Mouse (Mus musculus) left cerebral cortex, adult 2 months (tissue): Measurements from ENCODE around the gene Irak2. TPM values are rescaled to one million over a fixed set of nuclear protein-coding genes. Genes with fewer than 3 reads are reported as not detected.

Source experiments
- DNase-seq, 2 experiments: peaks; one replicate each; pipeline ENCODE4 v3.0.0; 2021 to 2022; ENCODE audit warnings: low spot score in 2 of 2, mixed read lengths in 1 of 2; ENCODE audit errors: extremely low spot score in 1 of 2
- H3K27ac ChIP-seq: fragments of 200-600 bp; 2 replicates; pipeline ENCODE4 v1.8.1; 2022
- H3K4me3 ChIP-seq: fragments of 200-600 bp; 2 replicates; pipeline ENCODE4 v1.8.1; 2022
- CTCF ChIP-seq: fragments of 200-600 bp; IDR thresholded peaks from 2 replicates; pipeline ENCODE4 v1.8.1; 2022; ENCODE audit warnings: antibody characterized with exemption, mild to moderate bottlenecking, moderate library complexity
- intact Hi-C: fragments of 180-260 bp; cut with DNase I; formaldehyde crosslinking; loops from one replicate; pipeline ENCODE4 v1.15.1; 2025
- total RNA-seq, 2 experiments: library from RNA; stranded (reverse); gene quantifications; 2 replicates each; pipeline ENCODE4 v1.2.3; 2021

Gene Irak2
- total RNA-seq, 2 experiments from 2014 or later, result 21.6 to 25.6 TPM

DNA sequence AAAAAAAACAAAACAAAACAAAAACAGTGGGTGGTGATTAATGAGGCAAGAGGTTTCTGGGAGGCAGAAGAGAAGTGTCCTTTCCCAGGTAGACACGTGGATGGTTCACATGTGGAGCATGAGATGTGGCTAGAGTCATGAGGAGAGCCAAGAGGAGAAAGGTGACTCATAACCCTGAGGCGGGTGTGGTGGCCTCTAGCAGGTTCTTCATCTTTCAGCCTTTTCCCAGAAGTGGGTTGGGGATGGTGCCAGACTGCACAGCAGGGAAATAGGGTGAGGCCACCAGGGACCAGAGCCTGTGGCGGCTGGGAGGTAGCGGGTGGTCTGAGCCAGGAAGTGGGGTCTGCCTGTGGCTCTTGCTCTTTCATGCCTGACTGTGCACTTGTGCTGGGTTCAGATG is 37.0 kb downstream of the Irak2 start:
- TF ChIP-seq CTCF, result no peak
- Histone ChIP-seq H3K27ac (no peak overlapping the region), H3K4me3 (no peak overlapping the region)
- intact Hi-C loops, result no loop called here
- DNase-seq, result no peak

DNA sequence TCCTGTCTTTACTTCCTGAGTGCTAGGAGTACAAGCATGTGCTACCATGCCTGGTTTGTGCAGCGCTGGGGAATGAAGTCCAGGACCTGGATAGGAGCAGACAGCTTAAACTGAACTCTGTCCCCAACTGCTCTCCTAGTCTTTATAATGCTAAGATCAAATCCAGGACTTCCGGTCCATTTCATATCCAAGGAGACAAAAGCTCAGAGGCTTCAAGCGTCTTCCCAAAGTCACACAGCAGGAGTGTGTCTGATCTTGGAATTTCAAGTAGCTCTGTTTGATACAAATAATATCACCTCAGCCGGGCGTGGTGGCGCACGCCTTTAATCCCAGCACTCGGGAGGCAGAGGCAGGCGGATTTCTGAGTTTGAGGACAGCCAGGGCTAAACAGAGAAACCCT is 37.7 kb downstream of the Irak2 start:
- intact Hi-C loops, result no loop called here
- no peak overlapping the region for H3K27ac ChIP-seq
- DNase-seq, result no peak
- H3K4me3 ChIP-seq, result no peak overlapping the region
- TF ChIP-seq CTCF, result no peak

DNA sequence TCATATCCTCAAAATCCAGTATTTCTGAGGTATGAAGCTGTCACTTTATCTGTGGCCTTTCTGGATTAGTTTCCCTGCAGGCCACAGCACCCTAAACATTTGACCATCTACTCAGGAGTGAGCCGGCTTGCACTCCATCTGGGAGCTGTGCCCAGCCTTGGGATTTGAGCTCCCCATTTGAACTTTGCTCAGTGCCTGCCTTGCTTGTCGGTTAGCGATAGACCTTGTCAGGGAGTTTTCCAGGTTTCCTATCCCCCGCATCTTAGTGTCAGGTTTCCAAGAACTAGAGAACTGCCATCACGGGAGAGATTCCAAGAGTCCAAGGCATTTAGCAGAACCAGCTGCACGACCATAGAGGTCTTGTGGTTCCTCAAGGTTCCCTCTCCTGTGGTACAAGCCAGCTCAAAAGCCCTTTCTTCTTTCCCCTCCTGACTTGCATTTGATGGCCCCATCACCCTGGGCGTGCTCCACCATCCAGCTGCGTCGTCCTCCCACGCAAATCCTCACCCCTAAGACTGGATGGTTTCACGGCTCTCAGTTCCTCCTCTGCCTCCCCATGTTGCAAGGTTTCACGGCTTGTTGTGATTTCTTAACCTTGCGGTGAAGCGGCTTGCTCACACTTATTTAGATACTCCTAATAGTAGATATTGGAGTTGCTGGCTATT is 38.9 kb downstream of the Irak2 start:
- no peak for TF ChIP-seq CTCF
- intact Hi-C loops, result no loop called here
- Histone ChIP-seq H3K27ac (no peak overlapping the region; the same call in 1 of the 2 replicates), H3K4me3 (no peak overlapping the region)
- no peak for DNase-seq

DNA sequence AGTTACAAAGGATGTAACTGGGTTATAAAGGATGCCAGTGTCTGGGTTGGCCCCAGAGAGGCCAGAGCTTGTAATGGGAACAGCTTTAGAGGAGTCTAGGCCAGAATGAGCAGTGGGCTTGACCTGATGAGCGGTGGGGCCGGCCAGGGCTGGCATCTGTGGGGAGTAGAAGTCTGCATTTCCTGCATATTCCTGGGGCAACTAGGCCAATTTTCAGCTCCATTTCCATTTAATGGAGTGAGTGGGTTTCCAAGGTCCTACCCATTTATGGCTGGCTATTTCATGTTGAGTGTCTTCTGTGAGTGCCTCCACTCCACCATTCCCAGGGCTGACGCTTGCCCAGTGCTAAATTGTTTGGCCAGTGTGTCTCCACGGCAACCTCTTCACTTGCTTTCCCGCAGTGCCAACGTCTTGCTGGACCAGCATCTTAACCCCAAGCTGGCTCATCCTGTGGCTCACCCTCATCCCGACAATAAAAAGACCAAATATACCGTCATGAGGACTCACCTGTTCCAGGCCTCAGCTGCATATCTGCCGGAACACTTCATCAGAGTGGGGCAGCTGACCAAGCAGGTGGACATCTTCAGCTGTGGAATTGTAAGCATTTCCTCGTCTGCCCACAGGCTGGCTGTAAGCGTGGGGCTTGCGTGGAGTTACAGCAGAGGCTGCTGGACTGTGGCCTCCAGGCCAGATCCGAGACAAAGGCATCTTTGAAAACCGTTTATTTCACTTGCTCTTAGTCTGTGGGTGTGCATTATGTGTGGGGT is 40.2 kb downstream of the Irak2 start:
- DNase-seq, result no peak
- no peak overlapping the region for H3K27ac ChIP-seq
- intact Hi-C loops, result no loop called here
- no peak overlapping the region for H3K4me3 ChIP-seq
- TF ChIP-seq CTCF, result no peak

DNA sequence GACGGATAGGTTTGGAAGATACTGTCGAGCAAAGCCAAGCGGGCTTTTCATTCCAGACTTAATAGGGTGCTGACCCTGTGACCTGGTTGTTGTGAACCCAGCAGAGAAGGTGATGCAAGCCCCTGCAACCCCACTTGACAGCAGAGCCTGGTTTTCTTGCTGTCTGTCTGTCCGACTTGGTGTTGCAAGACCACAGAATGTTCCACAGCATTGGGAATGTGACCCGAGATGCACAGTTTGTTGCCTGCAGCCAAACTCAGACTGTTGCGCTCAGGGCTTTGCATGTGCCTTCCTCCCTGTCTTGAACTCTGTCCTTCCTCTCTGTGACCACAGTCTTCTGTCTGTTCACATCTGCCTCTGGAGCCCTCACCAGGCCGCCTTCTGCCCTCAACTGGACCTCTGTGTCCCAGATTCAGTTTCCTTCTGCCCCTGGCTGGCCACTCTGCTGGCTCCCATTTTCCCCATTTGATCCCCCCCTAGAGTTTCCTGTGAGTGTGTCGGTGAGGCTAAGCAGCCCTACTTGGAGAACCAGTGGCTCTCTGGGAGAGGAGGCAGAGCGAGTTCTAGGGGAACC is 41.8 kb downstream of the Irak2 start:
- intact Hi-C loops, result loop anchor here (5.0 kb wide), 1 partner anchor 148 kb away; the partner anchor contains the start of genes Emc3 and Fancd2
- no peak overlapping the region for H3K4me3 ChIP-seq

DNA sequence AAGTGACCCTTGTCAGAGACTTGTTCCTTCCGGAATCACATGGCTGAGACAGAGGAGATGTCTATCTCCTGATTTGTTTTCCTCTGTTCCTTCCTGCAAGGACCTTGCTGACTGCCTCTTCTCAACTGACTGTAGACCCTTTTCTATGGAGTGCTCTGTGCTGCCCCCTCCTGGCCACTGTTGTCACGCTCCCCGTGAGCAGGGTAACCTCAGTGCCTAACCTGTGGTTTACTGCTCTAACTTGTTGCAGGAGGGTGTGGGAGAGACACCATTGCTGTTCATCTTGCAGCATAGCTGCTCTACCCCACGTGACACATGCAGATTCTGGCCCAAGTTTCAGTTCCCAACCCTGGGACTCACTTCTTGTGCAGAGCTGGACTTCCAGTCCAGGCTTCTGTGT is 43.0 kb downstream of the Irak2 start:
- H3K27ac ChIP-seq, result no peak overlapping the region
- peak; percentile 80 for TF ChIP-seq CTCF
- DNase-seq, result peak; percentile 71 to 75
- intact Hi-C loops, result loop anchor here (1.0 to 5.0 kb wide), 2 partner anchors 43 to 149 kb away; partner anchors contain the start of genes Emc3, Fancd2 and Irak2
- H3K4me3 ChIP-seq, result no peak overlapping the region

More for the DNA sequence above, 41.8 kb downstream of the Irak2 start:
- TF ChIP-seq CTCF, result no peak
- DNase-seq, result no peak
- H3K27ac ChIP-seq, result no peak overlapping the region

DNA sequence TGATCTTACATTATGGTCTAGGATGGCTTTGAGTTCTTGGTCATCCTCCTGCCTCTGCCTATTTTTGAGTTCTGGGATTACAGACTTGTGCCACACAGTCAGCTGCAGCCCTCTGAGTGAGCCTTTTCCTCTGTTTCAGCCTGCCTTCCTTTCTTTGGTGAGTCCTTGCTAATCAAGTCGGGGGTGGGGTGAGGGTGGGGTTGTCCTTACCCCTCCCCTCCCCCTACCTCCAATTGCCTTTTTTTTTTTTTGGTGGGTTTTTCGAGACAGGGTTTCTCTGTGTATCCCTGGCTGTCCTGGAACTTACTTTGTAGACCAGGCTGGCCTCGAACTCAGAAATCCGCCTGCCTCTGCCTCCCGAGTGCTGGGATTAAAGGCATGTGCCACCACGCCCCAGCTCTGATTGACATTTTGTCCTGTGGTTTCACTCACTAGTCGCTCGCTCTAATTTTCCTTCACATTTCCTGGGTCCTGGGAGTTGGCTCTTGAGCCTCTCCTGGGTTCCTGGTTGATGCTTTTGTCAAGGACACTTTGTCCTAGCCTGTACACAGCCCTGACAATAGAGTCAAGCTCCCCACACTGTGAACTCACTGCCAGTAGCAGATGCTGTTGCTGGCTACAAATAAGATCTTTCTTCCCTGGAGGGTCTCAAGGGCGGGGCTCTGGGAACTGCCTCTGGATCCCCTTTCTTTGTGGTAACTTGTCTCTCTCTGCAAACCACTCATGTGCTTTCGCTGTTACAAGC is 45.0 kb downstream of the Irak2 start:
- intact Hi-C loops, result loop anchor here (5.0 kb wide), 1 partner anchor 151 kb away; the partner anchor contains the start of genes Emc3 and Fancd2
- no peak overlapping the region for H3K27ac ChIP-seq
- no peak overlapping the region for H3K4me3 ChIP-seq
- TF ChIP-seq CTCF, result no peak
- DNase-seq, result no peak

DNA sequence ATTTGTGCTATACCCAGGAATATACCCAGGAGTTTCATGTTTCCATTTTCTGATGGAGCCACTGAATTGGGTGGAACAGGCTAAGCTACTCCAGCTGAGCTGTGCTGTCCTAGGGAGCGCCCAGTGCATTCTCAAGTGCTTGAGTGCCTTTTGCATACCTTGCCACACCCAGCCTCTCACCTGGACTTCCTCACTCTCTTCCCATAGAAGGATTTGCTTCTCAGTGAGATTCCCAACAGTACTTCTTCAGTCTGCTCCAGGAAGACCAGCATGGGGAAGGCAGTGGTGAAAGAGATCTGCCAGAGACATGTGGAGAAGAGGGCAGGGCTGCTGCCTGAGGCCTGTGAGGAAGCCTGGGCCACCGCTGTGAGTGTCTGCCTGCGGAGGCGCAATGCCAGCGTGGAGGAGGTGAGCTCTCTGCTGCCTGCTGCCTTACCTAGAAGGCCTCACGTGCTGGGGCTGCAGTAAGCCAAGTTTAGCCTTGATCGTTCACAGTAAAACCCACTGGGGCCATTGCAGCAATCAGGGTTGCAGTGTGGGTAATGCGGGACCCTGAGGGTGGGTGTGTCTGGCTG is 48.4 kb downstream of the Irak2 start:
- DNase-seq, result no peak
- H3K27ac ChIP-seq, result no peak overlapping the region
- H3K4me3 ChIP-seq, result no peak overlapping the region
- intact Hi-C loops, result no loop called here
- no peak for TF ChIP-seq CTCF

DNA sequence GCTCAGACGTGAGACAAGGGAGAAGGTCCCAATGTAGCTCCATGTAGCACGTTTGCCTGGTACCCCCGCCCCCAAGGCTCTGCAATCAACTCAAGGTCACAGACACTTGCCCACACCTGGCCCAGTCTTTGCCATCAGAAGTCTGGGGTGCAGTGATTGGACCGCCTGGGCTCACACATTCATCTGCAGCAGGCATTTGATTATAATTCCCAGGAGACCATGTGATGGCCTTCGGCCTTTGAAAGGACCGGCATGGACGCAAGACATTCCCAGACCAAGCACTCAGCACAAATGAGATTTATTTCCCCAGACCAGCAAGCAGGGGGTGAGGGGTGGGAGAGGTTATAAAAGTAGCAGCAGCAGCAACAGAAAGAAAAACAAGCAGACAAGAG is 51.7 kb downstream of the Irak2 start:
- no peak overlapping the region for H3K27ac ChIP-seq
- no peak for DNase-seq
- no peak for TF ChIP-seq CTCF
- no peak overlapping the region for H3K4me3 ChIP-seq
- intact Hi-C loops, result loop anchor here (10.0 kb wide), 1 partner anchor 245 kb away; the partner anchor contains the start of gene Jagn1

DNA sequence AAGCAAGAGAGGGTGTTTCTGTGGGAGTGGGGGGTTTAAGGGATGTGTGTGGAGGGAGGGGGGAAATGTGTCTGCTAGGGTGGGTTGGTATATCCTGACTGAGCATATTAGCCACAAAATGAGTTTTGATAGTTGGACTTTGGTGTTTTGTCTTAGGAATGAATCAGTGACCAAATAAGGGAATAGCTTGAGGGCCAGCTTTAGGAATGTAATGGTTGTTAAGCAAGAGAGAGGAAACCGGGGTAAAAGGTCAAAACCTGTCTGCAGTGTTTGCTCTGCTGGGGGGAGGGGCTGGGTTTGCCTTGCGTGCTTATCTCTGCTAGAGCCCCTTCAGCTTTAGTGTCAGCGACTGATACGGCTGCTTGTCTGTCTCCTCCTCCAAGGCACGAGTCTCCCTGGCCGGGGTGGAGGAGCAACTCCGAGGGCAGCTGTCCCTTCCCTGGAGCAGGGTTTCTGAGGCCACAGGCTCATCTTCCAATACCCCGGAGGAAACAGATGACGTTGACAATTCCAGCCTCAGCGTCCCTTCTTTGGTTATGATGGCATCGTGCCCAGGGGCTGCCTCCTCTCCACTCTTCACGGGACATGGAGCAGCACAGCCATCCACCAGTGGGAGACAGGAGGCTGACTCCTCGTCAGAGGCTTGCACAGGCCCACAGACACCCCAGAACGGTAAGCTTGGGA is 52.3 kb downstream of the Irak2 start:
- Histone ChIP-seq H3K4me3 (no peak overlapping the region), H3K27ac (no peak overlapping the region)
- no peak for TF ChIP-seq CTCF
- intact Hi-C loops, result loop anchor here (10.0 kb wide), 1 partner anchor 246 kb away; the partner anchor contains the start of gene Jagn1
- DNase-seq, result no peak

DNA sequence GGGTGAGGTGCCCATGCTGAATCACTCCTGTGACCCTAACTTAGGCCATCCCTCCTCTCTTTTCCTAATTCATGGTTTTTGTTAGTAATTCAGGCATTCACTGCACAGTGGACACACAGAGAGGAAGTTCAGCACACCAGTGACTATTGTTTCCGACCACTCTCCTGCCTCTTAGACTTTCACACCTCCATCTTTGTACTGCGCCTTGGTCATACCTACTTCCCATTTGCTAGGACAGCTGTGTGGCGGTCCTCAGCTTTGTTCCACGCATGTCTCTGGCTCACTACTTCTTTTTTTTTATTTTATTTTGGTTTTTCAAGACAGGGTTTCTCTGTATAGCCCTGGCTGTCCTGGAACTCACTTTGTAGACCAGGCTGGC is 52.8 kb downstream of the Irak2 start:
- no peak for TF ChIP-seq CTCF
- H3K27ac ChIP-seq, result no peak overlapping the region
- H3K4me3 ChIP-seq, result no peak overlapping the region
- intact Hi-C loops, result loop anchor here (10.0 kb wide), 1 partner anchor 246 kb away; the partner anchor contains the start of gene Jagn1
- no peak for DNase-seq
